Mouse (Mus musculus) heart, embryonic 14.5 days (tissue): ENCODE data around the gene Pak2. TPM values are rescaled to one million over a fixed set of nuclear protein-coding genes. Genes with fewer than 3 reads are reported as not detected.

Experiments
- ATAC-seq: fragments of 200-750 bp; cut with Nextera tagmentation; 2 replicates; pipeline ENCODE4 v1.8.0; 2017; ENCODE audit warnings: low read depth, moderate TSS enrichment; ENCODE audit not compliant: insufficient number of reproducible peaks, insufficient read depth, low FRiP score
- H3K27ac ChIP-seq, 2 experiments: fragments of 200-500 bp in 1 of 2; fragments of 300-500 bp in 1 of 2; sonication (generic) in 1 of 2; replicated peaks in 1 of 2; 2 replicates each; pipeline ENCODE4 v1.5.1; 2012 to 2014; ENCODE audit warnings: low read depth in 2 of 2, low read length in 2 of 2, control low read depth in 1 of 2, mild to moderate bottlenecking in 1 of 2, mixed read lengths in 1 of 2; ENCODE audit not compliant: control insufficient read depth in 1 of 2, insufficient read depth in 1 of 2
- H3K27me3 ChIP-seq: fragments of 300-500 bp; sonication (generic); 2 replicates; pipeline ENCODE4 v1.6.1; 2014; ENCODE audit warnings: mild to moderate bottlenecking, low read length, control low read depth; ENCODE audit not compliant: control insufficient read depth, insufficient read depth
- H3K36me3 ChIP-seq: fragments of 300-500 bp; sonication (generic); 2 replicates; pipeline ENCODE4 v1.6.1; 2014; ENCODE audit warnings: mild to moderate bottlenecking, control low read depth, low read length, mixed read lengths; ENCODE audit not compliant: control insufficient read depth, insufficient read depth
- H3K4me1 ChIP-seq, 2 experiments: fragments of 200-500 bp in 1 of 2; fragments of 300-500 bp in 1 of 2; sonication (generic) in 1 of 2; 2 replicates each; pipeline ENCODE4 v1.6.1; 2012 to 2014; ENCODE audit warnings: low read length in 2 of 2, control low read depth in 1 of 2, mixed read lengths in 1 of 2; ENCODE audit not compliant: control insufficient read depth in 2 of 2, insufficient read depth in 2 of 2
- H3K4me2 ChIP-seq: fragments of 300-500 bp; sonication (generic); 2 replicates; pipeline ENCODE4 v1.6.1; 2014; ENCODE audit warnings: mild to moderate bottlenecking, low read length
- H3K4me3 ChIP-seq, 2 experiments: fragments of 200-500 bp in 1 of 2; fragments of 300-500 bp in 1 of 2; sonication (generic) in 1 of 2; 2 replicates each; pipeline ENCODE4 v1.5.1; 2012 to 2014; ENCODE audit warnings: low read length in 2 of 2, mild to moderate bottlenecking in 2 of 2, control low read depth in 1 of 2, low read depth in 1 of 2, moderate library complexity in 1 of 2; ENCODE audit not compliant: control insufficient read depth in 1 of 2, insufficient read depth in 1 of 2
- H3K9ac ChIP-seq: fragments of 300-500 bp; sonication (generic); 2 replicates; pipeline ENCODE4 v1.6.1; 2014; ENCODE audit warnings: mild to moderate bottlenecking, low read length
- H3K9me3 ChIP-seq: fragments of 300-500 bp; sonication (generic); 2 replicates; pipeline ENCODE4 v1.6.1; 2016; ENCODE audit warnings: low read length, control low read depth; ENCODE audit not compliant: control insufficient read depth
- WGBS: fragments of 180-500 bp; shearing (Covaris S2); extraction: QIAGEN DNeasy Blood & Tissue Kit; methylation state at CpG from one replicate; pipeline ENCODE4 v1.1.7; 2014; 5-methylcytosine and 5-hydroxymethylcytosine counted together
- polyA plus RNA-seq: library from polyadenylated mRNA; unstranded; fragments of >200 nt; fragmentation: Nextera tagmentation; extraction: Ambion mirVana; gene quantifications from 2 replicates; pipeline ENCODE4 v1.2.1, GENCODE M21; 2014

The Pak2 gene
- polyA plus RNA-seq, 1 experiment from 2014 or later: 26.2 TPM

DNA sequence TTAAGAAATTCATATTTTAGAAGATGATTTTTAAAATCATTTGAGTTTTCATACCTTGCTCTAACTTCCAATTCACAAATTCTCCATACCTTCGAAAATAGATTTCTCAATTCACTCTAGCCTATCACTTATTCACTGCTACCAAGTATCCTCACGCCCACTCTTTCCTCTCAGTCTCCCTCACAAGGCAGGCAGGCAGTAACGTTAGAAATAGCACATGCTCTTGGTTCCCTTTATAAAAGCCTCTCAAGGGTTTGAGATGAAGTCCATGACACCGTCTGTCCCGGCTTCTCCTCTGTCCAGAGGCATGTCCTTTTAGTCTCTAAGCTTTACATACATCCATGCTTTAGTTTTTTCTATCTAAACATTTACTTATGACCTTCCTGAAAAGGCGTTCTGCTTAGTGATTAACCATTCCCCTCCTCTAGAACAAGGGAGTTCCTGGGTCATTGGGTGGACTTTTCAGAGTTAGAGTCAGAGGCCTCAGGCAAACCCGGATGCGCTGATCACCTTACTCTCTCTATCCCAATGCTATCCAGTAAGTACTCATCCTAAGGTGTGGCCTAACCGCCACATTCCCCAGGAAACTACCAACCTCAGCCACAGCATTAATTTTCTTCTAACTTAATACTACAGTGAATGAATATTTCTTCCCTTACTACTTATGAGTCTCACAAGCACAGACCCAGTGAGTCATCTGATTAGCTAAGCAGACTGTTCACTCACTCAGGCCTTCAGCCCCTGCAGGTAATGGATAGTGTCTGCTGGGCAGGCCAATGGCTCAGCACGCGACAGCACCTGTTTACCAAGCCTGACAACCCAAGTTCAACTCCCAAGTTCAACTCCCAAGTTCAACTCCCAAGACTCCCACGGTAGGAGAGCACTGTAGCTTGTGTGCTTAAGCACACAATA lies 10.5 kb downstream of the Pak2 start:
- Histone ChIP-seq H3K4me2 (no peak overlapping the region), H3K4me3 (no peak overlapping the region), H3K4me1 (peaks cover 11 to 37% of the 10 kb centered on the region in 2 experiments), H3K36me3 (no peaks in the 10 kb centered on the region), H3K9me3 (no peaks in the 10 kb centered on the region), H3K27ac (no peak overlapping the region), H3K27me3 (no peaks in the 10 kb centered on the region), H3K9ac (no peak overlapping the region)
- 63% methylated on average over 12 of the region's 12 CpGs for WGBS
- ATAC-seq: no peak

DNA sequence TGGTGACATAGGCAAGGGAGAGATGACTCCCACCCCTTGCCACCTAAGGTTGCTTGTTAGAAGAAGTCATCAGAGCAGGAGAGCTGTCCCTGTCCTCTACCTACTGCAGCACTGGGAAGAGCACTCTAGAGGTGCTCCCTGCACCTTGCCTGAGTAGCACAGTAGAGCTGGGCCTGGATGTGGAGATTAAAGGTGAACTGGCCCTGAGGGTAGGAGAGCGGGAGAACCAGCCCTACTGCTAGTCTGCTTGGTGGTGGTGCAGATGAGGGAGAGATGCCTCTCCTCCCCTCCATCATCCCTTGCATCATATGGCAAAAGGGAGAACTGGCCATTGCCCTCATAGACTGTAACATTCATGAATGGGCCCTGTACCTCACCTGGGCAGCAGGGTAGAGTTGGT lies 12.2 kb downstream of the Pak2 start:
- Histone ChIP-seq H3K36me3 (no peaks in the 10 kb centered on the region), H3K4me1 (peaks cover 13 to 43% of the 10 kb centered on the region in 2 experiments), H3K9ac (no peak overlapping the region), H3K27me3 (no peaks in the 10 kb centered on the region), H3K9me3 (no peaks in the 10 kb centered on the region), H3K4me2 (no peak overlapping the region), H3K4me3 (no peak overlapping the region), H3K27ac (no peak overlapping the region)
- WGBS: 89% methylated on average over 1 of the region's 1 CpGs
- no peak for ATAC-seq

DNA sequence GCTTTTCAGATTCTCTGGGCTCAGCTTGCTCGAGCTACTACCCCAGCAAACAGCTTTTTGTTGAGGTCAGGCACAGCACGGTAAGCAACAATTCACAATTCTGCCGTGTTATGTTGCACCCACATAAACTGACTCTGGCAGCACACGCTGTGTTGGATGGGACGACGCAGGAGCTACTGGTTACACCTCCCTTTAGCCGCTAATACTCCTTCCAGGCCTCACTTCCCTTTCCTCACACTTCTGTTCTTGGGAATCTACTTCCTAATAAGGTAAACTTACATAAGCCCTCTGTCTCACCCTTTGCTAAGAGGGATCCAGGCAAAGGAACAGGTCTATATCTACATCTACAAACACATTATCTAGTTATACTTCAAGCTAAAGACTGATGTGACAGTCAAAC lies 15.2 kb downstream of the Pak2 start:
- H3K27ac ChIP-seq: no peak overlapping the region; a peak in 1 of 4 replicates
- H3K4me2 ChIP-seq: no peak overlapping the region
- 40% methylated on average over 7 of the region's 7 CpGs for WGBS
- H3K36me3 ChIP-seq: no peaks in the 10 kb centered on the region
- H3K4me3 ChIP-seq: no peak overlapping the region
- H3K9me3 ChIP-seq: no peaks in the 10 kb centered on the region
- no peak overlapping the region for H3K9ac ChIP-seq
- no peak for ATAC-seq
- peaks cover 11 to 43% of the 10 kb centered on the region in 2 experiments; a peak in 3 of 4 replicates for H3K4me1 ChIP-seq
- H3K27me3 ChIP-seq: no peaks in the 10 kb centered on the region

GRCm38 (mm10) chr16:32062226-32062625 lies 16.9 kb downstream of the Pak2 start:
- Histone ChIP-seq H3K9ac (no peak overlapping the region), H3K36me3 (no peaks in the 10 kb centered on the region), H3K9me3 (no peaks in the 10 kb centered on the region), H3K27me3 (no peaks in the 10 kb centered on the region), H3K27ac (no peak overlapping the region), H3K4me1 (peaks cover 11 to 40% of the 10 kb centered on the region in 2 experiments; a peak in 3 of 4 replicates), H3K4me3 (no peak overlapping the region), H3K4me2 (no peak overlapping the region)
- WGBS: 48% methylated on average over 2 of the region's 2 CpGs
- ATAC-seq: no peak

GRCm38 (mm10) chr16:32059840-32060523 lies 19.2 kb downstream of the Pak2 start:
- H3K27ac ChIP-seq: 0 out of 4 replicates have a peak overlapping the region, but pooled peaks of 1 of the 2 experiments have one; percentile 6
- H3K27me3 ChIP-seq: no peaks in the 10 kb centered on the region
- WGBS: 62% methylated on average over 6 of the region's 6 CpGs
- ATAC-seq: no peak
- H3K4me2 ChIP-seq: no peak overlapping the region
- H3K9me3 ChIP-seq: no peaks in the 10 kb centered on the region
- no peaks in the 10 kb centered on the region for H3K36me3 ChIP-seq
- H3K4me3 ChIP-seq: no peak overlapping the region
- H3K9ac ChIP-seq: no peak overlapping the region
- peaks cover 4 to 31% of the 10 kb centered on the region in 2 experiments; a peak in 3 of 4 replicates for H3K4me1 ChIP-seq

GRCm38 (mm10) chr16:32058817-32059216 lies 20.3 kb downstream of the Pak2 start:
- WGBS: 64% methylated on average over 5 of the region's 5 CpGs
- Histone ChIP-seq H3K4me3 (no peak overlapping the region), H3K9me3 (no peaks in the 10 kb centered on the region), H3K4me1 (peaks cover 3 to 21% of the 10 kb centered on the region in 2 experiments; a peak in 3 of 4 replicates), H3K4me2 (no peak overlapping the region), H3K9ac (no peak overlapping the region), H3K27me3 (no peaks in the 10 kb centered on the region), H3K27ac (no peak overlapping the region), H3K36me3 (no peaks in the 10 kb centered on the region)
- ATAC-seq: no peak

DNA sequence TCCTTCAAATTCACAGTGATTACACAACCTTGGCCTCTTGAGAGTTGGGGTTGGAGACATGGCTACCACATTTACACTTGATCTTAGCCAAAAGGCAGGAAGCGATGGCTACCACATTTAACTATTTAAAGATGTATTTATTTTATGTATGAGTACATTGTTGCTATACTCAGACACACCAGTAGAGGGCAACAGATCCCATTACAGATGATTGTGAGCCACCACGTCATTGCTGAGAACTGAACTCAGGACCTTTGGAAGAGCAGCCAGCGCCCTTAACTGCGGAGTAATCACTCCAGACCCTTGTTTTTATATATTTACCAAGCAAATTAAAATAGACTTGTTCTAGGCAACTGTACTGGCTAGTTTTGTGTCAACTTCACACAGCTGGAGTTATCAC lies 36.8 kb downstream of the Pak2 start:
- Histone ChIP-seq H3K27ac (no peak overlapping the region), H3K4me3 (no peak overlapping the region), H3K9me3 (no peaks in the 10 kb centered on the region), H3K4me2 (no peak overlapping the region), H3K36me3 (peaks cover 85% of the 10 kb centered on the region), H3K4me1 (no peaks in the 10 kb centered on the region), H3K27me3 (no peaks in the 10 kb centered on the region), H3K9ac (no peak overlapping the region)
- WGBS: 92% methylated on average over 4 of the region's 4 CpGs
- ATAC-seq: no peak
